Mouse (Mus musculus): ENCODE data around the gene Haghl.

The Haghl gene

DNA sequence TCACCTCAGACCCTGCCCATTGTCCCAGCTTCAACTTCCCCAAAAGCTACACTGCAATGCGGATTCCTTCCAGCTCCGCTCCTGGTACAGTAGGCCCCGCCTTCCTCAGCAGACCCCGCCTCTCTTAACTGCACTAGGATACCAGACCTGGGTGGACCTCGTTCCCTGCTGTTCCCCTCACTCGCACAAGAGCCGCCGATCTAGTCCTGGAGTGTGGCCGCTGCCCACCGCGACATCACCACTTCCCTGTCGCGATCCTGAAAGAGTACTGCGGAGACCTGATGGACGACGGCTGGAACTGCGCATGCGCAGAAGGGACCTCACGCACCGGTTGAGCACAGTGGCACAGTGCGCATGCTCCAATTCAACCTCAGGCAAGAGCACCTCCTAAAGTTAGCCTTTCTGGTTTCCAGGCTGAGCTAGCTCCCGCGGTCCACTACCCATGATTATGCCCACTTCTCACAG is at the start of gene Haghl:
Gene Haghl, minus strand, starts transcription at position 393 of the 465 bp plus-strand sequence.
- peak; percentile 98 to 99 for DNase-seq (ENCODE audit: low spot score in 2 of 2)

DNA sequence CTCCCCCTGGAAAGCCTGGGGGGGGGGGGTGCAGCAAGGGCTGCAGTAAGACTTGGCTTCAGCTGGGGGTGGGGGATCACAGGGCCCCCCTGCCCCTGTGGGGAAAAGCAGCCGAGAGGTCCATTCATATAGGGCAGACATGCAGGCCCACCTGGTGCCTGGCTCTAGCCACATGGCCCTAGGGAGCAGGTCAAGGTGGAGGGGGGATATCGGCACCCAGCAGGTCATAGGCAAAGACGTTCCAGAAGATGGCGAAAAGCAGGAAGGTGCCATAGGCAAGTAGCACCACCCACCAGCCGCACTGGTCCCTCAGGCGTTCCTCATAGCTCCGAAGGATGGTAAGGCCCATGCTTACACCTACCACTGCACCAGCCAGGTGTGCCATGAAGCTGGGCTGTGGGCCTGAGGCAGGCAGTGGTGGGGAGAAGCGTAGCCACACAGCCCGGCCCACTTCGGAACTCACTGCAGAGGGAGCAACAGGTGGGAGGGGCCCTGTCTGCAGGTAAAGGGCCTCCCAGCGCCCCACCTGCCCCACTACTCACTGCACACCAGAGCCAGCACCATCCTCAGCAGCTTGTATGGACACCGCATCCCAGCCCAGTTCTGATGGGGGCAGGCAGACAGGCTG is 49.2 kb upstream of the Haghl start:
- DNase-seq (ENCODE audit: low spot score in 2 of 2): no peak

DNA sequence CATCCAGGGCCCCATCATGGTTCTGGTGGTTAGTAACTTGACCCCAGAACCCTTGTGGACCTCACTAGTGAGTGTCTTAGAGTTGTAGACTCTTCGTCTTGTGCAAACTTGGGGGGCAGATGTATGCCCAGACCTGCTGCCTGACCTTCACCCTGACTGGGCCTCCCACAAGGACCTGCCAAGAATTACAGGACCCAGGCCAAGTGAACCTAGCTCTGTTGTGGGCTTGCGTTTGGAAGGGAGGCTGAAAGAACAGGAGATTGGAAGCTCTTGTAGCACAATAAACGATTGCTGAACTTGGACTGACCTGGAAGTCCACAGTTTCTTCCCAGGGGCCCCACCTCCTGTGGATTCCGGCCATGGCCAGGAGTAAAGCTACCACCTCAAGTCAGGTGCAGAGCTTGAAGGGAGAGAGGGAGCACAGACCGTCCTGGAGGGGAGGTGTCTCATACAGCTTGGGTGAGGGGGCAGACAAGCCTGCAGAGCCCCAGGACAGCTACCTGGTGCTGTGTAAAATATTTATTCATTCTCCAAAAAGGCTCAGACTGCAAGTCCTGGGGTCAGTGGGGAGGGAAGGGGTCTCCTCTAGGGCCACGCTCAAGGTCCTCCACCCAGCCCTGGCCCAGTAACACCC is 48.6 kb upstream of the Haghl start:
- no peak for DNase-seq (ENCODE audit: low spot score in 2 of 2)

DNA sequence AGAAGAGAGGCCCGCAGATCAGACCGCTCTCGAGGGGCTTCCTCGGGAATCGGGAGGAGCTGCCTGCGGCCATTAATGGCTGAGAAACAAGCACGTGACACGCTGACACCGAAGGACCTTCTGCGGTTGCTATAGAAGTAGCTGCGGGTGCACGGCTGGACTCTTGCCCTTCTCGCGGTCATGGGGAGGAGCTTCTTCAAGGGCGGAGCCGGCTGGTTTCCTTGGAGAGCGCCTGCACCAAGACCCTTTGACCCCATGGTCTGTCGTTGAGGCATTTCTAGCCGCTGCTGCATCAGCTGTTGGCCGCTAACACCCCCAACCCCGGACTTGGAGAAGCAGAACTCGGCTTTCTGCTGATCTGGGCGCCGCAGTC is 47.8 kb upstream of the Haghl start, which contains the start of gene Stub1:
Gene Stub1, minus strand, starts transcription at position 114 of the 373 bp plus-strand sequence.
- peak; percentile 79 to 83 for DNase-seq (ENCODE audit: low spot score in 2 of 2)

- peak; percentile 96 to 99 for DNase-seq (ENCODE audit: low spot score in 2 of 2)
These were observed 47.2 kb upstream of the Haghl start for GRCm38 (mm10) chr17:25832436-25833290.

DNA sequence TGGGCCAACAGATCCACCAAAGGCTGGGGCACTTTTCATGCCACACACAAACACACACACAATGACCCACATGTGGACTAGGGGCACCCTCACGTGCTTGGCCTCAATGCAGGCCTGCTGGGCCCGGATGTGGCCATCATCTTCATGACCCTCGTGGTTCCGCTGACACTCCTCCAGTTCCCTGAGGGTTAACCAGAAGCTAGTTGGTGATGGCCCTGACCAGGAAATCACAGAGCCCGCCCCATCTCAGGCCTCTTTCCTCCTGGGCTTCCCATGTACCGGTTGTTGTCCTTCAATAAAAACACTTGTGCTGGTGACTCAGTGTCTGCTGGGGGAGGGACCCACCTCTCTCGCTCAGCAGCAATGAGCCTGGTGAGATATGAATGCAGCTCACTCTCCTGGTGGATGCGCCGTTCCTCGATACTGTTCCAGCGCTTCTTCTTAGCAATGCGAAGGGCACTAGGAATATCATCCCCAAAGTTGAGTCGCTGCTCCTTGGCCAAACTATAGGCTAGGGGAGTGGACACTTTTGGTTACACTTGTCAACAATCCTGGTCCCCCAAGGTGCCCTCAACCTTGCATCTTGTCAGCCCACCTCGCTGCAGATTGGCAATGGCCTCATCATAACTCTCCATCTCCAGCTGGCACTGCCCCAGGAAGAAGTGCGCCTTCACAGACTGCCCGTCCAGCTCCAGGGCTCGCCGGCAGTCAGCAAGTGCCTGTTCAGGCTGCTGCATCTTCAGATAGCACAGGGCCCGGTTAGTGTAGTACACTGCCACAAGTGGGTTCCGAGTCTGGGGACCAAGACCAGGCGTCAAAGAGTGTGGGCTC is 46.2 kb upstream of the Haghl start:
- DNase-seq (ENCODE audit: low spot score in 2 of 2): no peak

DNA sequence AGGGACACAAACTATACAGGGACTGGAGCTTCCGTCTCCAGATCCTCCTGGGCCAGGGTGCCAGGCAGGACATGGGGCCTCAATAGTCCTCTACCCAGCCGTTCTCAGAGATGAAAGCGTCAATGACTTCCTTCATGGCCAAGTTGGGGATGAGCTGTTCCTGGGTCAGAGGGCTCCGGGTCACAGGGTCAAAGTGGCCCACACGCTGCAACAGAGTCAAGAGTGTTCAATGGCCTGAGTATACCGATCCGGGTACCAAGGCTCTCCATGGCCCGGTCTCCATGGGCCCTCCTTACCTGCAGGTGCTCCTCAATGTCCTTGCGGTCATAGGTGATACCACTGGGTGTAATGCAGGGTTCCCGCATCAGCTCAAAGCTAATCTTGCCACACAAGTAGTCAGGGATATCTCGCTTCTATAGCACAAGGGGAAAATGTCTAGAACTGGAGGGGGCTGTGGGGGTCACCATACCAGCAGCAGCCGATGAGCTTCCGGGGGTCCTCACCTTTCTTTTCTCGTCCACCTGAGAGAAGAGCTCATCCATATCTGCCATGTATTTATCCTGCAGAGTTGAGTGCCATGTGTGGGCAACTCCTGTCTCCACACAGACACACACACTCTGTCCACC is 45.4 kb upstream of the Haghl start:
- no peak for DNase-seq (ENCODE audit: low spot score in 2 of 2)

- no peak for DNase-seq (ENCODE audit: low spot score in 2 of 2)
These were observed 44.8 kb upstream of the Haghl start for GRCm38 (mm10) chr17:25830200-25830753.

DNA sequence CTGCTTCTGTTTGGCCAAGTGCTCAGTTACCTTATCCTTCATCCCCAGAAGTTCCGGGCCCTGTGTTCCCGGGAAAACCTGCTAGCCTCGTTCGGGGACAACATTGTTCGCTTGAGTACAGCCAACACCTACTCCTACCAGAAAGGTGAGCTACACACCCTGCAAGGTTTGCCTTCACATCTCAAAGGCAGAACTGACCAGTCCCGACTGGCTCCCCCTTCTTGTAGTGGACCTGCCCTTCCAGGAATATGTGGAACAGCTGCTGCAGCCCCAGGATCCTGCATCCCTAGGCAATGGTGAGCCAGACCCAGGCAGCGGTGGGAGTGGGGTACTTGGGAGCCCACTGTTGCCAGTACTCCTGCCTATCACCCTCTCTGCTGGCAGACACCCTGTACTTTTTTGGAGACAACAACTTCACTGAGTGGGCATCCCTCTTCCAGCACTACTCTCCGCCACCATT is 44.1 kb upstream of the Haghl start:
- no peak for DNase-seq (ENCODE audit: low spot score in 2 of 2)

GRCm38 (mm10) chr17:25828712-25829557 is 43.5 kb upstream of the Haghl start, which contains the start of gene Jmjd8:
Gene Jmjd8, plus strand, starts transcription at chr17:25828867.
- DNase-seq (ENCODE audit: low spot score in 2 of 2): peak; percentile 84 to 89

GRCm38 (mm10) chr17:25828223-25828594 is 42.7 kb upstream of the Haghl start:
- no peak for DNase-seq (ENCODE audit: low spot score in 2 of 2)

DNA sequence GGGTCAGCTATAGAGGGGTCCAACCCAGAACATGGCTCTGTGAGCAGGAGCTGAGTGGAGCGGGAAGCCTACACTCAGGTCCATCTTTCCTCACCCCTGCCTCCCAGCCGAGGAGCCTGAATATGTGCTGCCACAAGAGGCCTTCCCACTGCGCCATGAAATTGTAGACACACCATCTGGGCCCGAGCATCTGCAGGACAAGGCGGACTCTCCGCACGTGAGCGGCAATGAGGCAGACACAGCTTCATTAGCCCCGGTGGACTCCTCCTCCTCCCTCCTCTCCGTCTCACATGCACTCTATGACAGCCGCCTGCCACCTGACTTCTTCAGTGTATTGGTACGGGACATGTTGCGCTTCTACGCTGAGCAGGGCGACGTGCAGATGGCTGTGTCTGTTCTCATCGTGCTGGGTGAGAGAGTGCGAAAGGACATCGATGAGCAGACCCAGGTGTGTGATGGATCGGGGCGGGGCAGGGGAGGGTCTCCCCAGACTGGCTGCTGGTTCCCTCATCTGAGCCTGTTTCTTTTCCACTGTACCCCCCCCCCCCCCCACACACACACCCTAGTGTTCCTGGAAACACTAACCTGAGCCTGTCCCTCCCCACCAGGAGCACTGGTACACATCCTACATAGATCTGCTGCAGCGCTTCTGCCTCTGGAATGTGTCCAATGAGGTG is 42.2 kb upstream of the Haghl start:
- no peak for DNase-seq (ENCODE audit: low spot score in 2 of 2)

DNA sequence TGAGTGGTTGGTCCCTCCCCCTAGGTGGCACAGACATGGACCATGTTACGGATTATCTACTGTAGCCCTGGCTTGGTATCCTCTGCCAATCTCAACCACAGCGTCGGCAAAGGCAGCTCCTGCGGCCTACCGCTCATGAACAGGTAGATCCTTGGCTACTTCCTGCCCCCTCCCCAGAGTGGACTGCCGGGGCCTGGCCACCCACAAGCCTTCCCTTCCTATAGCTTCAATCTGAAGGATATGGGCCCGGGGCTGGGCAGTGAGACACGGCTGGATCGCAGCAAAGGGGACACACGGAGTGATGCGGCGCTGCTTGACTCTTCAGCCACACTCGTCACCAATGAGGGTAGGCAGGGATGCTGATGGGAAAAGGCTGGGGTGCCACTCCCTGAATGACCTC is 41.5 kb upstream of the Haghl start:
- DNase-seq (ENCODE audit: low spot score in 2 of 2): no peak

DNA sequence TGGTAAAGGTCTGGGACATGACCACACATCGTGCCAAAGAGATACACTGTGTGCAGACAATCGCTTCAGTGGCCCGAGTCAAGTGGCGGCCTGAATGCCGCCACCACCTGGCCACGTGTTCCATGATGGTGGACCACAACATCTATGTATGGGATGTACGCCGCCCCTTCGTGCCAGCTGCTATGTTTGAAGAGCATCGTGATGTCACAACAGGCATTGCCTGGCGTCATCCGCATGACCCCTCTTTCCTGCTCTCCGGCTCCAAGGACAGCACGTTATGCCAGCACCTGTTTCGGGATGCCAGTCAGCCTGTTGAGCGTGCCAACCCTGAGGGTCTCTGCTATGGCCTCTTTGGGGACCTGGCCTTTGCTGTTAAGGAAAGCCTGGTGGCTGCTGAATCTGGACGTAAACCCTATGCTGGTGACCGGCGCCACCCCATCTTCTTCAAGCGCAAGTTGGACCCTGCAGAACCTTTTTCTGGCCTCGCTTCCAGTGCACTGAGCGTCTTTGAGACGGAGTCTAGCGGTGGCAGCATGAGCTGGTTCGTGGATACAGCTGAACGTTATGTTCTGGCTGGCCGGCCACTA is 40.6 kb upstream of the Haghl start:
- no peak for DNase-seq (ENCODE audit: low spot score in 2 of 2)

DNA sequence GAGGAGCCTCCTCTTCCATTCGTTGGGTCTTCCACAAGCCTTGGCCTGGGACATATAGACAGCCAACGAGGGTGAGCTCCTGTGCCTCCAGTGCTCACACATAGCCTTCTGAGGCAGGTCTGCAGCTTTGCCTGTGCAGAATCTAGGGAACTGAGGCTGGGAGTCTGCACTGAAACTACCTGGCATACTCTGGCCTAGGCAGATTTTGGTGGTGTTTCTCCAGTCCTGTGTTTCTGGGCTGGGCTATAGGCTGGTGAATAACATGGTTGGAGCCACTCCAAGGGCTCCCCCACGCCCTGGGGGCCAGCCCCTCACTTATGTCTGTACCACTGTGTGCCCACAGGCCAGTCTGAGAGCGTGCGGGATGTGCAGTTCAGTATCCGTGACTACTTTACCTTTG is 39.8 kb upstream of the Haghl start:
- no peak for DNase-seq (ENCODE audit: low spot score in 2 of 2)

DNA sequence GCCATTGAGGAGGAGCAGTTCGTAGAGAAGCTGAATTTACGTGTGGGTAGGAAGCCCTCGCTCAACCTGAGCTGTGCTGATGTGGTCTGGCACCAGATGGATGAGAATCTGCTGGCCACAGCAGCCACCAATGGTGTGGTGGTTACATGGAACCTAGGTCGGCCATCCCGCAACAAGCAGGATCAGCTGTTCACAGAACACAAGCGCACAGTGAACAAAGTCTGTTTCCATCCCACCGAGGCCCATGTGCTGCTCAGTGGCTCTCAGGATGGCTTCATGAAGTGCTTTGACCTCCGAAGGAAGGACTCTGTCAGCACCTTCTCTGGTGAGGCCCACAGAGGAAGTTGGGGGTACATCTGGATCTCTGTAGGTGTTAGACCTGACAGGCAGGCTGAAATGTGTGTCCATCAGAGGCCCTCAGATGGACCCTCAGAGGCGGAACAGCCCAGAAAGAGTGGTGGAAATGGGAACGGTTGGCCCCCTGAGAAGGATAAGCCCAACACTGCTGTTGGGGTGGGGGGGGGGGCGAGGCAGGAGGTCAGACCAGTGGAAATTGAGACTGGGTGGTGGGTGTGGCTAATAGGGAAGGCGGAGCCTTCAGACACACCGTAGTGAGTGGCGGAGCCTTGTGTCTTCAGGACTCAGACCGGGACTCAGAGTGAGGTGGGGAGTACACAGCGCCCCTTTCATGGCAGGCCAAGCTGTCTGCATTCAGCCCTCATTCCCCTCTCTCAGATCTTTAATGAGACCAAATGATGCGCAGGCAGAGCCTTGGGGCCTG is 39.1 kb upstream of the Haghl start:
- DNase-seq (ENCODE audit: low spot score in 2 of 2): no peak

DNA sequence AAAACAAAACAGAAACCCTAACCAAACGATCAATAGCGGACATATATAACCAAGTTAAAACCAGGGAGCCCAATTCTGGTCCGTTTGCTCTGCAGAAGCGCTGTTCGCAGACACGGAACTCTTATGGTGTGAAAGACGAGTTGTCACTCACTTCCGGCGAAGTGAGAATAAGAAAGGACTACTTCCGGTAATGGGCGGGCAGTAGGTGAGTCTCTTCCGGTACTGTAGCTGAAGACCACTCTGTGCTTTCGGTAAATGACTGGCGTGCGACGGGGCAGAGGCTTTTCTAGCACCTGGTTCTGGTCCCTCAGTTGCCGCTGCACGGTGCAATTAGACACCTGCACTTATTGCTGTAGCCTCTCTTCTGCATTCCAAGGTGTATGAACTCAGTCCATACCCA is 38.0 kb upstream of the Haghl start, which contains the start of gene Wdr24:
Gene Wdr24, plus strand, starts transcription at position 176 of the 400 bp plus-strand sequence.
- DNase-seq (ENCODE audit: low spot score in 2 of 2): peak; percentile 85 to 86

Data from right cerebral cortex, adult 2 months (tissue).